Mouse (Mus musculus): ENCODE data around the gene Rab37.

GRCm38 (mm10) chr11:115155053-115155634, 63.9 kb downstream of the Rab37 start:
- TF ChIP-seq EP300 (IDR thresholded peaks at IDR 0.05; ENCODE audit: insufficient read depth, low read depth, low read length) (no peak), CTCF (IDR thresholded peaks at IDR 0.05; ENCODE audit: low read depth, low read length) (no peak), POLR2A (IDR thresholded peaks at IDR 0.05; ENCODE audit: insufficient read depth, low read length) (no peak)
